Mouse (Mus musculus) embryonic stem cell, embryonic (primary cell): ENCODE results near the gene Gpn3.

ENCODE experiments used
- CTCF ChIA-PET, 4 experiments: fragments of 300-600 bp in 2 of 4; fragments of 350-600 bp in 2 of 4; sonication (Branson Sonifier 250); formaldehyde crosslinking; loops; one replicate each; lab custom pipeline; 2022; ENCODE audit warnings: inconsistent platforms in 2 of 4; lab: Charles Lee
- POLR2A ChIA-PET, 4 experiments: fragments of 300-600 bp in 2 of 4; fragments of 350-600 bp in 2 of 4; sonication (Branson Sonifier 250); formaldehyde crosslinking; loops; one replicate each; lab custom pipeline; 2022; ENCODE audit warnings: antibody characterized with exemption in 4 of 4, inconsistent platforms in 1 of 4; lab: Charles Lee

Gene Gpn3

DNA sequence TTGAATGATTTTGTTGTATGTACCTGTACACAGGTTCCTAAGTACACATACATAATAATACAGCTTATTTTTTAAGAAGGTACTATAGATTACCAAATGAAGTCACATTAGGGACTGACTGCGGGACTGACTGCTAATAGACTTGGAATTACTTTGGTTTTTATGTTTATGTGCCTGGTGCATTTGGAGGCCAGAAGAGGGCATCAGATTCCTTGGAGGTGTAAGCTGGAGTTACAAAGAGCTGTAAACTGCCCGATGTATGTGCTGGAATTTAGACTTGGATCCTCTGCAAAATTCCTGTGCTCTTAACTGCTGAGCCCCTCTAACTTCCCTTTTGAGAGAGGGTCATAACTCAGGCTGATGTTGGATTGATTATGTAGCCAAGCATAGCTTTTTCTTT is 53.9 kb downstream of the Gpn3 start:
- ChIA-PET POLR2A (interaction anchor here in 3 of 4 experiments (0.6 to 6.0 kb wide), 23 partner anchors 9 to 399 kb away, joined by 3 to 31 read pairs (median 4); partner anchors contain the start of gene Atp2a2 (in 1 of the 3)), CTCF (interaction anchor here in 2 of 4 experiments (0.7 to 1.2 kb wide), 6 partner anchors 15 to 345 kb away, joined by 3 to 4 read pairs (median 3); no protein-coding TSS in a partner anchor)

DNA sequence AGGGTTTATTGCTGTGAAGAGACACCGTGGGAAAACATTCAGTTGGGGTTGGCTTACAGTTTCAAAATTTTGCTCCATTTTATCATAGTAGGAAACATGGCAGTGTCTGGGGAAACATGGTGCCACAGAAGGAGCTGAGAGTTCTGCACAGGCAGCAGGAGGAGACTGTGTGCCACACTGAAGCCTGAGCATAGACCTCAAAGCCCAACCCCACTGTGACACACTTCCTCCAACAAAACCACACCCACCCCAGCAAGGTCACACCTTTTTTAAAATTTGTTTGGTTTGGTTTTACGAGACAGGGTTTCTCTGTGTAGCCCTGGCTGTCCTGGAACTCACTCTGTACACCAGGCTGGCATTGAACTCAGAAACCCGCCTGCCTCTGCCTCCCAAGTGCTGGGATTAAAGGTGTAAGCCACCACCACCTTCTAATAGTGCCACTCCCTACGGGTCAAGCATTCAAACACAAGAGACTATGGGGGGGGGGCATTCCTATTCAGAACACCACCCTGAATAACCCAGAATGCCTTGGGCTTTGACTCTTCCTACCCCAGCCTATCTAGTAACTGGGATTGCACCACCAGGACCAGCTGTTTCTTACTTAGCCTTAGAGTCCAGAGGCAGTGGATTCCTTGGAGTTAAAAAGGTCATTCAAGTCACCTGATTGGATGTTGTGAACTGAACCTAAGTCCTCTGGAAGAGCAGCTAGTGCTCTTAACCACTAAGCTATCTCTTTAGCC is 58.5 kb downstream of the Gpn3 start:
- ChIA-PET POLR2A (interaction anchor here in 3 of 4 experiments (0.5 to 3.1 kb wide), 23 partner anchors 9 to 565 kb away, joined by 3 to 26 read pairs (median 4); partner anchors contain the start of gene Atp2a2 (in 1 of the 3)), CTCF (interaction anchor here in 2 of 4 experiments (0.6 to 0.7 kb wide), 4 partner anchors 20 to 589 kb away, joined by 3 to 4 read pairs (median 4); no protein-coding TSS in a partner anchor)

DNA sequence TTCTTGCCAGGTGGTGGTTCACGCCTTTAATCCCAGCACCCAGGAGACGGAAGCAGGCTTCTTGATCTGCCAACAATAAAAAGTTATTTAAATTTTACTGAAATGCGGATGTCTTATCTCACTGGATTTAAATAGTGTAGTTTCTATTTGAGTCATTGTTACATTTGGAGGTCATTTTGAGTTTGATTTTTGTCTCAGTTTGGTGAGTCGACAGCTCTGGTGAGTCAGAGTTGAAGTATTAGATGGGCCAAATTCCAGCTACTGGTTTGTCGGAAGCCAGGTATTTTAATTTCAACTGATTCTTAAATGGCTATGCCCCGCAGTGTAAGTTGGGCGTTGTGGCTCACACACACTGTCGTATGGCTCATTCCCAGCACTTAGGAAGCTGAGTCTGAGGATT is 59.5 kb downstream of the Gpn3 start:
- ChIA-PET POLR2A (interaction anchor here (0.7 to 4.3 kb wide), 25 partner anchors 8 to 449 kb away, joined by 3 to 26 read pairs (median 4); partner anchors contain the start of genes Anapc5 (in 1 of the 4), Anapc7 (in 1 of the 4) and Atp2a2 (in 1 of the 4)), CTCF (interaction anchor here in 2 of 4 experiments (0.5 to 0.7 kb wide), 2 partner anchors 381 to 467 kb away, joined by 3 to 5 read pairs; no protein-coding TSS in a partner anchor)
